Mouse (Mus musculus) kidney, postnatal 0 days (tissue): ENCODE measurements around the gene Aplp2. TPM values are rescaled to one million over a fixed set of nuclear protein-coding genes. Genes with fewer than 3 reads are reported as not detected.

Experiments used
- ATAC-seq: fragments of 200-750 bp; cut with Nextera tagmentation; replicated peaks from 2 replicates; pipeline ENCODE4 v1.8.0; 2017; ENCODE audit warnings: low read depth, moderate number of reproducible peaks, moderate TSS enrichment, moderate library complexity; ENCODE audit not compliant: low FRiP score
- DNase-seq: peaks from one replicate; pipeline ENCODE4 v3.0.0-alpha.2; 2016; ENCODE audit warnings: low spot score
- H3K27ac ChIP-seq: fragments of 300-500 bp; sonication (generic); 2 replicates; pipeline ENCODE4 v1.5.1; 2014; ENCODE audit warnings: mild to moderate bottlenecking
- H3K27me3 ChIP-seq: fragments of 300-500 bp; sonication (generic); 2 replicates; pipeline ENCODE4 v1.6.1; 2014; ENCODE audit warnings: low read length, mixed read lengths; ENCODE audit not compliant: insufficient read depth
- H3K36me3 ChIP-seq: fragments of 300-500 bp; sonication (generic); 2 replicates; pipeline ENCODE4 v1.6.1; 2014; ENCODE audit warnings: low read length, mixed read lengths; ENCODE audit not compliant: insufficient read depth
- H3K4me1 ChIP-seq: fragments of 300-500 bp; sonication (generic); replicated peaks from 2 replicates; pipeline ENCODE4 v1.6.1; 2014; ENCODE audit warnings: antibody characterized with exemption, low read length, mixed read lengths; ENCODE audit not compliant: insufficient read depth
- H3K4me2 ChIP-seq: fragments of 300-500 bp; sonication (generic); 2 replicates; pipeline ENCODE4 v1.6.1; 2014; ENCODE audit warnings: mild to moderate bottlenecking, low read length, moderate library complexity, mixed read lengths
- H3K4me3 ChIP-seq: fragments of 300-500 bp; sonication (generic); replicated peaks from 2 replicates; pipeline ENCODE4 v1.5.1; 2014; ENCODE audit warnings: low read depth, low read length
- H3K9ac ChIP-seq: fragments of 300-500 bp; sonication (generic); 2 replicates; pipeline ENCODE4 v1.6.1; 2014; ENCODE audit warnings: low read depth, low read length
- H3K9me3 ChIP-seq: fragments of 300-500 bp; sonication (generic); replicated peaks from 2 replicates; pipeline ENCODE4 v1.6.1; 2016; ENCODE audit warnings: low read length, inconsistent platforms, mixed read lengths
- CTCF ChIP-seq: IDR thresholded peaks from 2 replicates; pipeline ENCODE4 v1.5.1; 2016; ENCODE audit warnings: antibody characterized with exemption, low read depth, mild to moderate bottlenecking, moderate library complexity
- WGBS: fragments of 180-500 bp; shearing (Covaris S2); extraction: QIAGEN DNeasy Blood & Tissue Kit; methylation state at CpG from one replicate; pipeline ENCODE4 v1.1.7; 2014; 5-methylcytosine and 5-hydroxymethylcytosine counted together
- polyA plus RNA-seq: library from polyadenylated mRNA; unstranded; fragments of >200 nt; fragmentation: Nextera tagmentation; extraction: Ambion mirVana; gene quantifications from 2 replicates; pipeline ENCODE4 v1.2.1, GENCODE M21; 2015

Gene Aplp2
- polyA plus RNA-seq, 1 experiment from 2014 or later: 367 TPM

GRCm38 (mm10) chr9:31192378-31192777 lies 19.2 kb downstream of the Aplp2 start:
- Histone ChIP-seq H3K27ac (no peak overlapping the region), H3K9me3 (no peaks in the 10 kb centered on the region), H3K4me1 (no peaks in the 10 kb centered on the region), H3K4me2 (no peak overlapping the region), H3K9ac (no peak overlapping the region), H3K36me3 (no peaks in the 10 kb centered on the region), H3K27me3 (no peaks in the 10 kb centered on the region), H3K4me3 (no peak overlapping the region)
- ATAC-seq (no peak), DNase-seq (no peak)
- WGBS: 85% methylated on average over 7 of the region's 7 CpGs
- TF ChIP-seq CTCF: no peak

DNA sequence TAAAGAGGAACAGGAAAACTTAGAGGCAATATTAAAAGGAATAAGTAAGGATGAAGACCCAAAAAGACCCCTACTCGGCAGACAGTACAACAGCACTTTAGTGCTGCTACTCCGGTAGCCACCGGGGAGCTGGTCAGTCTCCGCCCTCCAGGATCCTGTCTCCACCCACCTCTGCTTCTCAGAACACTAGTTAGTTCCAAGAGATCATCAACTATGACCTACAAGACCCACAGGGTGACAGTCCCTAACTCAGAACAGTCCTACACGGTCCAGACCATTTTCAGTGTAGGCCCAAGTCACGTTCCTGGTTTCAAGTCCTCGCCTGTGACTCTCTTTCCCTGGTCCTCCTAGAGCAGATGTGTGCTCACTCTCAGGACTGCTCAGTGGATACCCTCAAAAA lies 20.1 kb downstream of the Aplp2 start:
- H3K9ac ChIP-seq: no peak overlapping the region
- H3K4me2 ChIP-seq: no peak overlapping the region
- no peaks in the 10 kb centered on the region for H3K9me3 ChIP-seq
- no peak for ATAC-seq
- H3K36me3 ChIP-seq: no peaks in the 10 kb centered on the region
- H3K4me1 ChIP-seq: no peaks in the 10 kb centered on the region
- H3K27me3 ChIP-seq: no peaks in the 10 kb centered on the region
- no peak overlapping the region for H3K27ac ChIP-seq
- WGBS: 51% methylated on average over 7 of the region's 7 CpGs
- no peak for DNase-seq
- TF ChIP-seq CTCF: no peak
- no peak overlapping the region for H3K4me3 ChIP-seq

- Histone ChIP-seq H3K4me1 (no peaks in the 10 kb centered on the region), H3K9ac (no peak overlapping the region)
These were observed 22.4 kb downstream of the Aplp2 start for GRCm38 (mm10) chr9:31189194-31189593.

DNA sequence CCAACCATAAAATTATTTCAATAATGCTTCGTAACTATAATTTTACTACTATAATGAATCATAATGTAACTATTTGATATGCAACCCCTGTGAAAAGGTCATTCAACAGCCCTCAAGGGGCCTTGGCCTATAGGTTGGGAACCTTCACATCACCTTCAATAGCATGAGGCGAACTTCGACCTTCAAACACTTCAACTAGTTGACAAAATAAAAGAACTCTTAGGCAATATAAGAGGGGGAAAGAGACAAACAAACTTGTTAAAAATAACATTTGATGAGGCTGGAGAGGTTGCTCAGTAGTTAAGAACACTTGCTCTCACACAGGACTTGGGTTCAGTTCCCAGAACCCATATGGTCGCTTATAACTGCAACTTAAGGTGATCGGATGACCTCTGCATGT lies 27.2 kb downstream of the Aplp2 start:
- H3K9me3 ChIP-seq: no peaks in the 10 kb centered on the region
- H3K4me2 ChIP-seq: no peak overlapping the region
- H3K4me1 ChIP-seq: 0 out of 2 replicates have a peak, but pooled peaks cover 6% of the 10 kb centered on the region
- 94% methylated on average over 5 of the region's 5 CpGs for WGBS
- H3K9ac ChIP-seq: no peak overlapping the region
- no peak overlapping the region for H3K4me3 ChIP-seq
- ATAC-seq: no peak
- H3K27me3 ChIP-seq: no peaks in the 10 kb centered on the region
- no peaks in the 10 kb centered on the region for H3K36me3 ChIP-seq
- TF ChIP-seq CTCF: no peak
- H3K27ac ChIP-seq: no peak overlapping the region
- DNase-seq: no peak

More at GRCm38 (mm10) chr9:31189194-31189593, 22.4 kb downstream of the Aplp2 start:
- no peak for DNase-seq
- no peak overlapping the region for H3K4me2 ChIP-seq
- no peaks in the 10 kb centered on the region for H3K36me3 ChIP-seq
- WGBS: 80% methylated on average over 2 of the region's 2 CpGs
- no peak overlapping the region for H3K4me3 ChIP-seq
- H3K27ac ChIP-seq: no peak overlapping the region
- TF ChIP-seq CTCF: no peak
- ATAC-seq: no peak
- no peaks in the 10 kb centered on the region for H3K27me3 ChIP-seq
- no peaks in the 10 kb centered on the region for H3K9me3 ChIP-seq

GRCm38 (mm10) chr9:31183061-31183460 lies 28.6 kb downstream of the Aplp2 start:
- DNase-seq: no peak
- no peak for TF ChIP-seq CTCF
- no peak for ATAC-seq
- Histone ChIP-seq H3K9me3 (no peaks in the 10 kb centered on the region), H3K27ac (no peak overlapping the region), H3K4me1 (0 out of 2 replicates have a peak, but pooled peaks cover 6% of the 10 kb centered on the region), H3K4me2 (no peak overlapping the region), H3K9ac (no peak overlapping the region), H3K36me3 (no peaks in the 10 kb centered on the region), H3K27me3 (no peaks in the 10 kb centered on the region), H3K4me3 (no peak overlapping the region)
- 73% methylated on average over 4 of the region's 4 CpGs for WGBS

DNA sequence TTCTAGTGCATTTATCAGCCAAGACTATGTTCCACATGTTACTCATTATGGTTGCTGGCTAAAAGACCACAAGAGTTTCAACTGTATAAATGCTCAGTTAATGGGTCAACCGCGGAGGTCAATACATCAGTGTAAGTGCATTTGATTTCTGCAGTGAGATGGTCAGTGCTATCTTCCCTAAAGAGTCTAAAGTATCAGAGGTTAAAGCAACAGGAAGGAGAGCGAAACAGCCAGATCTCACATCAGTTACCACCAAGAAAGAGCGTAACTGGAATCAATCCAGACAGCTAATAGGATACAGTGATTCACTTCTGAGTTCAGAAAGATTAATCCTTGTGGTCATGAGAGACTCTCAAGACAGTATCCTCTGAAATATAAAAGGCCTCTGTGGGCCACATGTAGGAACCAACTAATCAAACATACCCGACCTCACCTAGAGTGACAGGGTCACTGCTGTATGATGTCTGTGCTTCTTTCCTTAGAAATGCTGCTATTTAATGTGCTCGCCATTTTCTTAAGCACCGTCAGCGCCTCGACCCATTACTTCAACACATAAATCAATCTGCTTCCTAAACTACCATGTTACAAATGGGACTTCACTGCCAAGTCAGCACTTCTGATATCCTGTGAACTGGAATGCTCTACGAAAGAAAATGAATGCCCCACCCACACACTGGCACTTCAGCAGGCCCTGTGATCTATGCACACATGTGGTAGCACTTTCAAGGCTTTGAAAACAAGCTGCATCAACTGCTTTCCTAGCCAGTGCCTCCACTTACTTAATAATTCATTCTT lies 30.1 kb downstream of the Aplp2 start:
- H3K27ac ChIP-seq: no peak overlapping the region
- WGBS: 47% methylated on average over 10 of the region's 10 CpGs
- no peaks in the 10 kb centered on the region for H3K9me3 ChIP-seq
- 0 out of 2 replicates have a peak, but pooled peaks cover 6% of the 10 kb centered on the region for H3K4me1 ChIP-seq
- no peak overlapping the region for H3K4me3 ChIP-seq
- DNase-seq (no peak), ATAC-seq (no peak)
- no peaks in the 10 kb centered on the region for H3K36me3 ChIP-seq
- H3K27me3 ChIP-seq: no peaks in the 10 kb centered on the region
- no peak overlapping the region for H3K4me2 ChIP-seq
- no peak for TF ChIP-seq CTCF
- H3K9ac ChIP-seq: no peak overlapping the region
